Mouse (Mus musculus) thymus, adult 2 months (tissue): ENCODE measurements around the gene Cmas.

ENCODE experiments used
- CTCF ChIP-seq: fragments of 200-500 bp; IDR thresholded peaks from 2 replicates; pipeline ENCODE4 v1.5.1; 2012; ENCODE audit warnings: mild to moderate bottlenecking, control low read depth, low read length, moderate library complexity, borderline replicate concordance; ENCODE audit not compliant: control insufficient read depth, poor library complexity, insufficient read depth; ENCODE audit errors: extremely low read depth
- POLR2A ChIP-seq: fragments of 200-500 bp; IDR thresholded peaks from 2 replicates; pipeline ENCODE4 v1.6.1; 2012; ENCODE audit warnings: mild to moderate bottlenecking, low read length, control low read depth, moderate library complexity; ENCODE audit not compliant: control insufficient read depth, poor library complexity, insufficient read depth; ENCODE audit errors: extremely low read depth

DNA sequence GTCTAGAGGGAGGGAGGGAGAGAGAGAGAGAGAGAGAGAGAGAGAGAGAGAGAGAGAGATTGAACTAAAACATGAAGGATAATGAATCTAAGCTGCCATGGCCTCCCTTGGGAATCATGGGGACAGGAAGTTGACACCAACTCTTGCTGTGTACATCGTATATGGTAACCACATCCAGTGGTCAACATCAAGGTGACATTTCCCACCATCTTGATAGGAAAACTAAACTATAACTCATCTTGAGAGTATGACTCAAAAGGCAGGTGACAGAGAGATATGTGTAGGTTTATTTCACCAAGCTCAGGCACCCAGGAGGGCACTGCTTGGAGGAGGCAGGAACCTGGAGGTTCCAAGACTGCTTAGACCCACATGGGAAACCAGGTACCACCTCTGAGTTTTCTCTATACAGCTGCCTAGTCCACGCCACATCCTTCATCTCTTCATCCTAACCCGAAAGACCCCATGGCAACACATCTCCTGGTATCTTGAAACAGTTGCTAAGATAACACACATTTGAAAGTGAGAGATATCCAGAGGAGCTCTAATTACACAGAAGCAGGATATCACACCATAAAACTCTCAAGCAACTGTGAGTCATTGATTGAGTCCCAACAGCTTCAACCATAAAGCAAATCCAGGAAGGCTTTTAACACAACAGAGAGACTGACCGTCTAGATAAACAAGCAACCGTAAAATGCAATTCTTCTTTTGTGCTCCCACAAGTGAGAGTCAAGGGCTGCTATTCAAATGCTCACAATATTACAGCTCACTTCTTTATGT is 66.7 kb downstream of the Cmas start:
- TF ChIP-seq CTCF (no peak), POLR2A (no peak)
